Mouse (Mus musculus): ENCODE results near the gene Abcc1.

DNA sequence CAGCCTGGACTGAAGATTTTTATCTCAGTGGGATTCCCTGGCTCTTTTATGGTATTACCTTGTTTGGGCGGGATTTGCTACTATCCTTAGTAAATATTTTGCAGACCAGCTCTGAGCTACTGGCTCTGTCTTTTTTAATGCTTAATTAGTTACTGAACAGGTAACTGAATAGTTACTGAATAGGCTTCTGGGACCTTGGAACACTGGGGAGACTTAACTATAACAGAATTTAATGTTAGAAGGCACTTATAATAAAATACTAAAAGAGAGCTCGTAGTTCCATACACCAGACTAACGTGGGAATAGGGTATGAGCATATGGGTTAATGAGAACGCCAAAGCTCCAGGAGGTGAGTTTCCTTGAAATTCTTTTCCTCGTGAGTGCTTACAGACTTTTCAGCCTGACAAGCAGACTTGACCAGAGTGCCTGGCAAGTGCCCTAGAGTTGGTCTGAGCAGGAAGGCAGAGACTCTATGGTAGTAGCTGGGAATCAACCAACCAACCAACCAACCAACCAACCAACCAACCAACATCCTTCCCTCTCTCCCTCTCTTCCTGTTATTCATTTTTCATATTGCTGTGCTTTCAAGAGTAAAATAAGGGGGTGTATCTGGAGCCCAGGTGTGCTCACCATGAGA is 59.3 kb downstream of the Abcc1 start:
- no peak for TF ChIP-seq CTCF (conservative IDR thresholded peaks at IDR 0.05; ENCODE audit: insufficient read depth, insufficient read length, low read depth, low read length)
- no peak for TF ChIP-seq POLR2A (IDR thresholded peaks at IDR 0.05; ENCODE audit: low read depth, low read length)

All from kidney, adult 2 months (tissue).